Mouse (Mus musculus): ENCODE data around the gene Pou3f3. TPM values are rescaled to one million over a fixed set of nuclear protein-coding genes. Genes with fewer than 3 reads are reported as not detected.

The Pou3f3 gene
- polyA plus RNA-seq, 1 experiment from 2014 or later: not detected

- Histone ChIP-seq H3K27me3 (ENCODE audit: control insufficient read depth, insufficient read depth, low read length) (peaks cover 96% of the 10 kb centered on the region), H3K9ac (ENCODE audit: low read length) (no peak overlapping the region), H3K9me3 (ENCODE audit: control insufficient read depth, low read length) (no peaks in the 10 kb centered on the region), H3K4me3 (ENCODE audit: control insufficient read depth in 1 of 2, insufficient read depth in 1 of 2, low read depth in 1 of 2, low read length in 2 of 2) (no peak overlapping the region), H3K4me1 (ENCODE audit: control insufficient read depth in 2 of 2, insufficient read depth in 2 of 2, low read length in 2 of 2) (no peaks in the 10 kb centered on the region), H3K27ac (replicated peaks in 1 of 2; ENCODE audit: control insufficient read depth in 1 of 2, insufficient read depth in 1 of 2, low read depth in 2 of 2, low read length in 2 of 2) (no peak overlapping the region), H3K4me2 (ENCODE audit: low read length) (no peak overlapping the region), H3K36me3 (ENCODE audit: control insufficient read depth, insufficient read depth, low read length) (no peaks in the 10 kb centered on the region)
- no peak for ATAC-seq (ENCODE audit: insufficient number of reproducible peaks, insufficient read depth, low FRiP score, low read depth)
- 5% methylated on average over 8 of the region's 8 CpGs for WGBS
Observed at GRCm38 (mm10) chr1:42705811-42706160, 10.2 kb downstream of the Pou3f3 start.

- no peak for ATAC-seq (ENCODE audit: insufficient number of reproducible peaks, insufficient read depth, low FRiP score, low read depth)
- peaks cover 96% of the 10 kb centered on the region for H3K27me3 ChIP-seq (ENCODE audit: control insufficient read depth, insufficient read depth, low read length)
- no peaks in the 10 kb centered on the region for H3K4me1 ChIP-seq (ENCODE audit: control insufficient read depth in 2 of 2, insufficient read depth in 2 of 2, low read length in 2 of 2)
- no peak overlapping the region for H3K9ac ChIP-seq (ENCODE audit: low read length)
- H3K4me3 ChIP-seq (ENCODE audit: control insufficient read depth in 1 of 2, insufficient read depth in 1 of 2, low read depth in 1 of 2, low read length in 2 of 2): no peak overlapping the region
- WGBS: 6% methylated on average over 5 of the region's 5 CpGs
- H3K36me3 ChIP-seq (ENCODE audit: control insufficient read depth, insufficient read depth, low read length): no peaks in the 10 kb centered on the region
- no peak overlapping the region for H3K27ac ChIP-seq (replicated peaks in 1 of 2; ENCODE audit: control insufficient read depth in 1 of 2, insufficient read depth in 1 of 2, low read depth in 2 of 2, low read length in 2 of 2)
- H3K4me2 ChIP-seq (ENCODE audit: low read length): no peak overlapping the region
- H3K9me3 ChIP-seq (ENCODE audit: control insufficient read depth, low read length): no peaks in the 10 kb centered on the region
Observed at GRCm38 (mm10) chr1:42707196-42707595, 11.6 kb downstream of the Pou3f3 start.

GRCm38 (mm10) chr1:42707611-42708130 lies 12.1 kb downstream of the Pou3f3 start:
- no peaks in the 10 kb centered on the region for H3K36me3 ChIP-seq (ENCODE audit: control insufficient read depth, insufficient read depth, low read length)
- no peaks in the 10 kb centered on the region for H3K9me3 ChIP-seq (ENCODE audit: control insufficient read depth, low read length)
- no peaks in the 10 kb centered on the region for H3K4me1 ChIP-seq (ENCODE audit: control insufficient read depth in 2 of 2, insufficient read depth in 2 of 2, low read length in 2 of 2)
- H3K27ac ChIP-seq (replicated peaks in 1 of 2; ENCODE audit: control insufficient read depth in 1 of 2, insufficient read depth in 1 of 2, low read depth in 2 of 2, low read length in 2 of 2): no peak overlapping the region
- H3K9ac ChIP-seq (ENCODE audit: low read length): no peak overlapping the region
- ATAC-seq (ENCODE audit: insufficient number of reproducible peaks, insufficient read depth, low FRiP score, low read depth): no peak
- no peak overlapping the region for H3K4me3 ChIP-seq (ENCODE audit: control insufficient read depth in 1 of 2, insufficient read depth in 1 of 2, low read depth in 1 of 2, low read length in 2 of 2)
- 7% methylated on average over 4 of the region's 4 CpGs for WGBS
- H3K27me3 ChIP-seq (ENCODE audit: control insufficient read depth, insufficient read depth, low read length): peaks cover 96% of the 10 kb centered on the region
- H3K4me2 ChIP-seq (ENCODE audit: low read length): no peak overlapping the region

GRCm38 (mm10) chr1:42709024-42709423 lies 13.5 kb downstream of the Pou3f3 start:
- no peak overlapping the region for H3K27ac ChIP-seq (replicated peaks in 1 of 2; ENCODE audit: control insufficient read depth in 1 of 2, insufficient read depth in 1 of 2, low read depth in 2 of 2, low read length in 2 of 2)
- H3K4me3 ChIP-seq (ENCODE audit: control insufficient read depth in 1 of 2, insufficient read depth in 1 of 2, low read depth in 1 of 2, low read length in 2 of 2): no peak overlapping the region
- peaks cover 2 to 8% of the 10 kb centered on the region in 2 experiments; a peak in 3 of 4 replicates for H3K4me1 ChIP-seq (ENCODE audit: control insufficient read depth in 2 of 2, insufficient read depth in 2 of 2, low read length in 2 of 2)
- H3K9ac ChIP-seq (ENCODE audit: low read length): no peak overlapping the region
- no peaks in the 10 kb centered on the region for H3K36me3 ChIP-seq (ENCODE audit: control insufficient read depth, insufficient read depth, low read length)
- H3K4me2 ChIP-seq (ENCODE audit: low read length): no peak overlapping the region
- H3K9me3 ChIP-seq (ENCODE audit: control insufficient read depth, low read length): no peaks in the 10 kb centered on the region
- WGBS: 10% methylated on average over 1 of the region's 1 CpGs
- no peak for ATAC-seq (ENCODE audit: insufficient number of reproducible peaks, insufficient read depth, low FRiP score, low read depth)
- peaks cover 93% of the 10 kb centered on the region for H3K27me3 ChIP-seq (ENCODE audit: control insufficient read depth, insufficient read depth, low read length)

GRCm38 (mm10) chr1:42709431-42710160 lies 14.0 kb downstream of the Pou3f3 start:
- no peak overlapping the region for H3K4me2 ChIP-seq (ENCODE audit: low read length)
- no peak overlapping the region for H3K4me3 ChIP-seq (ENCODE audit: control insufficient read depth in 1 of 2, insufficient read depth in 1 of 2, low read depth in 1 of 2, low read length in 2 of 2)
- peaks cover 91% of the 10 kb centered on the region for H3K27me3 ChIP-seq (ENCODE audit: control insufficient read depth, insufficient read depth, low read length)
- no peaks in the 10 kb centered on the region for H3K9me3 ChIP-seq (ENCODE audit: control insufficient read depth, low read length)
- no peak for ATAC-seq (ENCODE audit: insufficient number of reproducible peaks, insufficient read depth, low FRiP score, low read depth)
- H3K36me3 ChIP-seq (ENCODE audit: control insufficient read depth, insufficient read depth, low read length): no peaks in the 10 kb centered on the region
- no peak overlapping the region for H3K9ac ChIP-seq (ENCODE audit: low read length)
- H3K4me1 ChIP-seq (ENCODE audit: control insufficient read depth in 2 of 2, insufficient read depth in 2 of 2, low read length in 2 of 2): peaks cover 2 to 11% of the 10 kb centered on the region in 2 experiments; a peak in 3 of 4 replicates
- H3K27ac ChIP-seq (replicated peaks in 1 of 2; ENCODE audit: control insufficient read depth in 1 of 2, insufficient read depth in 1 of 2, low read depth in 2 of 2, low read length in 2 of 2): no peak overlapping the region
- 14% methylated on average over 7 of the region's 7 CpGs for WGBS

GRCm38 (mm10) chr1:42710234-42710633 lies 14.7 kb downstream of the Pou3f3 start:
- no peak for ATAC-seq (ENCODE audit: insufficient number of reproducible peaks, insufficient read depth, low FRiP score, low read depth)
- no peak overlapping the region for H3K9ac ChIP-seq (ENCODE audit: low read length)
- H3K4me1 ChIP-seq (ENCODE audit: control insufficient read depth in 2 of 2, insufficient read depth in 2 of 2, low read length in 2 of 2): peaks cover 2 to 11% of the 10 kb centered on the region in 2 experiments; a peak in 3 of 4 replicates
- H3K27ac ChIP-seq (replicated peaks in 1 of 2; ENCODE audit: control insufficient read depth in 1 of 2, insufficient read depth in 1 of 2, low read depth in 2 of 2, low read length in 2 of 2): no peak overlapping the region
- no peak overlapping the region for H3K4me2 ChIP-seq (ENCODE audit: low read length)
- no peaks in the 10 kb centered on the region for H3K9me3 ChIP-seq (ENCODE audit: control insufficient read depth, low read length)
- 17% methylated on average over 4 of the region's 4 CpGs for WGBS
- H3K27me3 ChIP-seq (ENCODE audit: control insufficient read depth, insufficient read depth, low read length): peaks cover 92% of the 10 kb centered on the region
- no peak overlapping the region for H3K4me3 ChIP-seq (ENCODE audit: control insufficient read depth in 1 of 2, insufficient read depth in 1 of 2, low read depth in 1 of 2, low read length in 2 of 2)
- no peaks in the 10 kb centered on the region for H3K36me3 ChIP-seq (ENCODE audit: control insufficient read depth, insufficient read depth, low read length)

- H3K27ac ChIP-seq (replicated peaks in 1 of 2; ENCODE audit: control insufficient read depth in 1 of 2, insufficient read depth in 1 of 2, low read depth in 2 of 2, low read length in 2 of 2): no peak overlapping the region
- ATAC-seq (ENCODE audit: insufficient number of reproducible peaks, insufficient read depth, low FRiP score, low read depth): no peak
- no peak overlapping the region for H3K4me2 ChIP-seq (ENCODE audit: low read length)
- H3K36me3 ChIP-seq (ENCODE audit: control insufficient read depth, insufficient read depth, low read length): no peaks in the 10 kb centered on the region
- H3K4me1 ChIP-seq (ENCODE audit: control insufficient read depth in 2 of 2, insufficient read depth in 2 of 2, low read length in 2 of 2): peaks cover 2 to 11% of the 10 kb centered on the region in 2 experiments; a peak in 3 of 4 replicates
- no peak overlapping the region for H3K4me3 ChIP-seq (ENCODE audit: control insufficient read depth in 1 of 2, insufficient read depth in 1 of 2, low read depth in 1 of 2, low read length in 2 of 2)
- peaks cover 92% of the 10 kb centered on the region for H3K27me3 ChIP-seq (ENCODE audit: control insufficient read depth, insufficient read depth, low read length)
- no peaks in the 10 kb centered on the region for H3K9me3 ChIP-seq (ENCODE audit: control insufficient read depth, low read length)
- H3K9ac ChIP-seq (ENCODE audit: low read length): no peak overlapping the region
- WGBS: 6% methylated on average over 2 of the region's 2 CpGs
Observed at GRCm38 (mm10) chr1:42710995-42711394, 15.4 kb downstream of the Pou3f3 start.

All from heart, embryonic 14.5 days (tissue).